Mouse (Mus musculus) CH12.LX (cell line): ENCODE measurements at regions not wholly inside any gene's neighbourhood (a gene's known extent, or its start where the extent isn't known, plus 50 kb on each side); places are given as distances from the start of the nearest gene placed in this dataset.

Source experiments
- DNase-seq: peaks from one replicate; pipeline ENCODE4 v3.0.0-alpha.2; 2013; ENCODE audit errors: extremely low read depth
- H3K27ac ChIP-seq: 2 replicates; pipeline ENCODE4 v1.5.1; 2012; ENCODE audit warnings: low read depth, mild to moderate bottlenecking, control low read depth, moderate library complexity; ENCODE audit not compliant: insufficient read depth
- H3K27me3 ChIP-seq: replicated peaks from 2 replicates; pipeline ENCODE3; 2012; ENCODE audit warnings: inconsistent platforms
- H3K36me3 ChIP-seq, 2 experiments: replicated peaks in 1 of 2; 2 replicates each; pipeline versions ENCODE3 to v1.6.1; 2012; ENCODE audit warnings: inconsistent platforms in 1 of 2, low read length in 1 of 2, mild to moderate bottlenecking in 1 of 2, mixed read lengths in 1 of 2, moderate library complexity in 1 of 2; ENCODE audit not compliant: control insufficient read depth in 1 of 2, insufficient read depth in 1 of 2
- H3K4me1 ChIP-seq, 2 experiments: 2 replicates each; pipeline ENCODE4 v1.6.1; 2012; ENCODE audit warnings: inconsistent platforms in 1 of 2, moderate library complexity in 1 of 2; ENCODE audit not compliant: insufficient read depth in 2 of 2, control insufficient read depth in 1 of 2
- H3K4me2 ChIP-seq: 2 replicates; pipeline ENCODE4 v1.6.1; 2012; ENCODE audit warnings: low read depth, mild to moderate bottlenecking, control low read depth; ENCODE audit not compliant: poor library complexity, insufficient read depth, severe bottlenecking
- H3K4me3 ChIP-seq, 3 experiments: fragments of 150-350 bp in 1 of 3; sonication (generic) in 1 of 3; replicated peaks in 1 of 3; 2 replicates each; pipeline versions ENCODE3 to v1.5.1; 2011 to 2012; ENCODE audit warnings: low read depth in 2 of 3, low read length in 2 of 3, mild to moderate bottlenecking in 2 of 3, moderate library complexity in 2 of 3, control low read depth in 1 of 3, improper control_type of control experiment in 1 of 3, inconsistent platforms in 1 of 3, mixed read lengths in 1 of 3; ENCODE audit not compliant: poor library complexity in 1 of 3
- H3K79me2 ChIP-seq: replicated peaks from 2 replicates; pipeline ENCODE4 v1.6.1; 2012; ENCODE audit warnings: mild to moderate bottlenecking, moderate library complexity; ENCODE audit not compliant: control insufficient read depth, poor library complexity, insufficient read depth, severe bottlenecking; ENCODE audit errors: extremely low read depth
- H3K9ac ChIP-seq: 2 replicates; pipeline ENCODE4 v1.6.1; 2012; ENCODE audit warnings: low read depth, mild to moderate bottlenecking, control low read depth, moderate library complexity; ENCODE audit not compliant: insufficient read depth
- H3K9me3 ChIP-seq: replicated peaks from 2 replicates; pipeline ENCODE3; 2012; ENCODE audit warnings: low read length, inconsistent platforms, mixed read lengths
- BHLHE40 ChIP-seq: IDR thresholded peaks from 2 replicates; pipeline ENCODE4 v1.6.1; 2011; ENCODE audit warnings: mild to moderate bottlenecking, low read depth, low read length, improper control_type of control experiment
- CHD1 ChIP-seq: IDR thresholded peaks from 2 replicates; pipeline ENCODE4 v1.6.1; 2012; ENCODE audit warnings: low read depth, low read length, improper control_type of control experiment, inconsistent platforms
- CHD2 ChIP-seq: IDR thresholded peaks from 2 replicates; pipeline ENCODE4 v1.6.1; 2011; ENCODE audit warnings: low read length, improper control_type of control experiment
- CTCF ChIP-seq, 2 experiments: IDR thresholded peaks in 1 of 2; conservative IDR thresholded peaks in 1 of 2; 2 replicates each; pipeline ENCODE4 v1.5.1; 2011 to 2012; ENCODE audit warnings: low read depth in 2 of 2, low read length in 2 of 2, improper control_type of control experiment in 1 of 2, inconsistent platforms in 1 of 2, mild to moderate bottlenecking in 1 of 2, moderate library complexity in 1 of 2
- HCFC1 ChIP-seq: IDR thresholded peaks from 2 replicates; pipeline ENCODE4 v1.6.1; 2012; ENCODE audit warnings: low read depth, mild to moderate bottlenecking, inconsistent platforms, low read length, improper control_type of control experiment
- IRF4 ChIP-seq: IDR thresholded peaks from 2 replicates; pipeline ENCODE4 v1.6.1; 2014; ENCODE audit warnings: low read depth, mild to moderate bottlenecking, inconsistent platforms, low read length, improper control_type of control experiment
- MAZ ChIP-seq: IDR thresholded peaks from 2 replicates; pipeline ENCODE4 v1.6.1; 2012; ENCODE audit warnings: low read depth, mild to moderate bottlenecking, inconsistent platforms, low read length, improper control_type of control experiment, moderate library complexity
- MEF2A ChIP-seq: IDR thresholded peaks from 2 replicates; pipeline ENCODE4 v1.6.1; 2014; ENCODE audit warnings: low read depth, mild to moderate bottlenecking, inconsistent platforms, low read length, improper control_type of control experiment, borderline replicate concordance
- NELFE ChIP-seq: IDR thresholded peaks from 2 replicates; pipeline ENCODE4 v1.6.1; 2011; ENCODE audit warnings: low read depth, low read length, improper control_type of control experiment
- NRF1 ChIP-seq: IDR thresholded peaks from 2 replicates; pipeline ENCODE4 v1.6.1; 2014; ENCODE audit warnings: low read depth, mild to moderate bottlenecking, inconsistent platforms, low read length, improper control_type of control experiment, moderate library complexity
- POLR2AphosphoS2 ChIP-seq: IDR thresholded peaks from 2 replicates; pipeline ENCODE4 v1.6.1; 2011; ENCODE audit warnings: low read depth, low read length, improper control_type of control experiment
- RAD21 ChIP-seq: IDR thresholded peaks from 2 replicates; pipeline ENCODE4 v1.6.1; 2011; ENCODE audit warnings: low read depth, mild to moderate bottlenecking, low read length, improper control_type of control experiment, moderate library complexity
- RCOR1 ChIP-seq: conservative IDR thresholded peaks from 2 replicates; pipeline ENCODE4 v1.6.1; 2012; ENCODE audit warnings: low read depth, mild to moderate bottlenecking, inconsistent platforms, low read length, improper control_type of control experiment
- TBP ChIP-seq: conservative IDR thresholded peaks from 2 replicates; pipeline ENCODE4 v1.6.1; 2011; ENCODE audit warnings: low read depth, low read length, improper control_type of control experiment
- UBTF ChIP-seq: IDR thresholded peaks from 2 replicates; pipeline ENCODE4 v1.6.1; 2012; ENCODE audit warnings: low read depth, mild to moderate bottlenecking, inconsistent platforms, low read length, improper control_type of control experiment, moderate library complexity
- USF1 ChIP-seq: IDR thresholded peaks from 2 replicates; pipeline ENCODE4 v1.6.1; 2014; ENCODE audit warnings: low read depth, mild to moderate bottlenecking, inconsistent platforms, low read length, improper control_type of control experiment
- USF2 ChIP-seq: conservative IDR thresholded peaks from 2 replicates; pipeline ENCODE4 v1.6.1; 2011; ENCODE audit warnings: low read depth, low read length, improper control_type of control experiment
- ZNF384 ChIP-seq: IDR thresholded peaks from 2 replicates; pipeline ENCODE4 v1.6.1; 2012; ENCODE audit warnings: low read depth, low read length, improper control_type of control experiment, inconsistent platforms
- dilution Hi-C: fragments of 300-500 bp; cut with MboI; formaldehyde crosslinking; loops from 2 replicates; pipeline ENCODE4 v1.14.3; 2020; ENCODE audit warnings: low sequenced_read_pairs; ENCODE audit not compliant: extremely low pct_unique_long_range_greater_than_20kb, extremely low pct_ligation_motif_present
- in situ Hi-C: fragments of 300-500 bp; cut with MboI; formaldehyde crosslinking; loops from 3 replicates; pipeline ENCODE4 v1.14.3; 2019; ENCODE audit warnings: low sequenced_read_pairs, low pct_ligation_motif_present, low pct_unique_long_range_greater_than_20kb, mixed read lengths

DNA sequence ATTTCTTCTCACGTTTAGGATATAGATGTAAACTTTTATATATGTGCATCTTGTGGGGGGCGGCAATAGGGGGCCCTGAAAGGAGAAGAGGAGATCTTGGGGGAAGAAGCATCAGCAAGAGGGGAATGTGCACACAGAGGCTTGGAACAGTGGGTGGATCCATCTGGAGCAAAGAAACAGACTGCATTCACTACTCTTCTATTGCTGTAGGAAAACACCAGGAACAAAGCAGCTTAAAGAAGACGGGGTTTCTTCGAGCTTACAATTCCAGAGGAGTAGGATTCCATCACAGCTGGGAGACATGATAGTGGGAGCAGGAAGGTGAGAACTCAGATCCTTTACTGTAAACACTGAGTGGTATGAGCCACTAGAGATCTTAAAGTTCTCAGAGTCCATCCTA, 444.9 kb upstream of the BB014433 start:
- Histone ChIP-seq H3K9ac (no peak overlapping the region), H3K4me3 (no peak overlapping the region), H3K4me1 (no peaks in the 10 kb centered on the region), H3K27ac (no peak overlapping the region), H3K9me3 (peaks cover 50% of the 10 kb centered on the region), H3K79me2 (no peaks in the 10 kb centered on the region), H3K27me3 (no peaks in the 10 kb centered on the region), H3K36me3 (no peaks in the 10 kb centered on the region), H3K4me2 (no peak overlapping the region)
- dilution Hi-C loops: no loop called here
- DNase-seq: no peak
- in situ Hi-C loops: no loop called here
- TF ChIP-seq USF2 (no peak), NRF1 (no peak), NELFE (no peak), IRF4 (no peak), POLR2AphosphoS2 (no peak), RAD21 (no peak), RCOR1 (no peak), CTCF (conservative IDR thresholded peaks at IDR 0.05 in 1 of 2, IDR thresholded peaks at IDR 0.05 in 1 of 2; ENCODE audit: low read depth in 2 of 2, low read length in 2 of 2) (no peak), USF1 (no peak), CHD2 (no peak), TBP (no peak), CHD1 (no peak), BHLHE40 (no peak), UBTF (no peak), MEF2A (no peak), ZNF384 (no peak)

DNA sequence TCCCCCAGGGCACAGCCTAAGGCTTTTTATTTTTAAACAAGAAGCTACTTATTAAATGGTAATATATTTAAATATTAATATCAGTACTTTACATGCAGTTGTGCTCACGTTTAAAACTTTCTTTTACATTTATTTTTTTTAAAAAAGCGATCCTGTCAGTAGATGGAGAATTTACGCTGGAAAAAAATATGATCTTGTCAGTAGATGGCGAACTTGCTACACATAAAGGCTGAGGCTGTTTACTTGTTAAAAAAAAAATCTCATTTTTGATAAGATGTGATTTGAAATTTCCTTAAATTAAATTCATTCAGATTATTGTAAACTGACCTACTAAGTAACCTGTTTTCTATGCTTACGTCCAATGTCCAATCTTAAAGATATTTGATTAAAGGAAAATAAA, 441.7 kb upstream of the BB014433 start:
- H3K36me3 ChIP-seq: no peaks in the 10 kb centered on the region
- dilution Hi-C loops: no loop called here
- H3K4me3 ChIP-seq: no peak overlapping the region
- no peaks in the 10 kb centered on the region for H3K27me3 ChIP-seq
- H3K4me1 ChIP-seq: no peaks in the 10 kb centered on the region
- in situ Hi-C loops: no loop called here
- H3K79me2 ChIP-seq: no peaks in the 10 kb centered on the region
- H3K9me3 ChIP-seq: peaks cover 43% of the 10 kb centered on the region
- no peak for DNase-seq
- no peak overlapping the region for H3K27ac ChIP-seq
- no peak overlapping the region for H3K4me2 ChIP-seq
- TF ChIP-seq HCFC1 (no peak), MAZ (no peak), RCOR1 (no peak), TBP (no peak), USF1 (no peak)
- H3K9ac ChIP-seq: no peak overlapping the region
